Mouse (Mus musculus): ENCODE measurements around the gene Psg21.
"Not testable (repeated sequence)": the region's sequence is repeated elsewhere in the genome, so short reads cannot be mapped to it uniquely, and the experiment has no call there.

Psg21 gene

GRCm38 (mm10) chr7:18656625-18657024, at the start of gene Psg21:
Gene Psg21, minus strand, starts transcription at chr7:18656725.
- DNase-seq (ENCODE audit: low spot score in 2 of 2) = not testable (repeated sequence)

GRCm38 (mm10) chr7:18686085-18686484, 29.6 kb upstream of the Psg21 start, which contains the start of gene Psg20:
Gene Psg20, minus strand, starts transcription at chr7:18686185.
- no peak for DNase-seq (ENCODE audit: low spot score in 2 of 2)

GRCm38 (mm10) chr7:18685586-18685985, 29.1 kb upstream of the Psg21 start:
- DNase-seq (ENCODE audit: low spot score in 2 of 2) = no peak

GRCm38 (mm10) chr7:18679772-18680171, 23.2 kb upstream of the Psg21 start:
- DNase-seq (ENCODE audit: low spot score in 2 of 2) = no peak

GRCm38 (mm10) chr7:18626921-18627320, 29.6 kb downstream of the Psg21 start:
- DNase-seq (ENCODE audit: low spot score in 2 of 2) = not testable (repeated sequence)

GRCm38 (mm10) chr7:18616401-18616800, 40.1 kb downstream of the Psg21 start, which contains the start of gene Psg23:
Gene Psg23, minus strand, starts transcription at chr7:18616501.
- DNase-seq (ENCODE audit: low spot score in 2 of 2) = not testable (repeated sequence)
